Mouse (Mus musculus): ENCODE data around the gene Osgep. TPM values are rescaled to one million over a fixed set of nuclear protein-coding genes. Genes with fewer than 3 reads are reported as not detected.
"Not testable (repeated sequence)": the region's sequence is repeated elsewhere in the genome, so short reads cannot be mapped to it uniquely, and the experiment has no call there.

Osgep gene
- total RNA-seq, 1 experiment, result 19.1 TPM

GRCm38 (mm10) chr14:50869889-50870804 lies 54.5 kb downstream of the Osgep start, which contains the start of gene Tep1:
TSS of gene Tep1 (minus strand) at chr14:50870560.
- H3K9me3 ChIP-seq (ENCODE audit: control insufficient read depth, insufficient read depth, low read depth, low read length), result no peaks in the 10 kb centered on the region
- TF ChIP-seq ZC3H11A (IDR thresholded peaks at IDR 0.05; ENCODE audit: borderline replicate concordance, low read depth, low read length) (no peak), HCFC1 (IDR thresholded peaks at IDR 0.05; ENCODE audit: borderline replicate concordance, insufficient read depth, low read length) (peak; percentile 73), ZNF384 (IDR thresholded peaks at IDR 0.05; ENCODE audit: low read depth, low read length) (no peak), CHD2 (IDR thresholded peaks at IDR 0.05; ENCODE audit: low read depth, low read length) (peak; percentile 35; the same call in 1 of the 2 replicates), MAFK (IDR thresholded peaks at IDR 0.05; ENCODE audit: insufficient read depth, low read depth, low read length) (no peak)
- no peaks in the 10 kb centered on the region; the same call in 1 of the 2 replicates for H3K36me3 ChIP-seq (ENCODE audit: control insufficient read depth, insufficient read depth, low read length, poor library complexity, severe bottlenecking)
- in situ Hi-C loops (cut with MboI; ENCODE audit: low sequenced_read_pairs in 2 of 2, unreplicated experiment in 2 of 2), result no loop called here
- peak within 1 kb of the TSS; percentile 83 for H3K9ac ChIP-seq (ENCODE audit: insufficient read depth, low read depth, low read length, poor library complexity, severe bottlenecking)
- H3K4me3 ChIP-seq (ENCODE audit: insufficient read depth in 1 of 2, low read depth in 1 of 2, low read length in 2 of 2, poor library complexity in 1 of 2, severe bottlenecking in 1 of 2), result peak within 1 kb of the TSS; percentile 75 to 80
- H3K27ac ChIP-seq (ENCODE audit: insufficient read depth, low read depth, low read length, poor library complexity, severe bottlenecking), result peak within 1 kb of the TSS; percentile 95
- H3K4me1 ChIP-seq (ENCODE audit: control insufficient read depth in 2 of 2, insufficient read depth in 2 of 2, low read length in 2 of 2, poor library complexity in 1 of 2), result no peaks in the 10 kb centered on the region
- DNase-seq (ENCODE audit: low read depth, low spot score), result peak; percentile 71

- Histone ChIP-seq H3K4me1 (ENCODE audit: control insufficient read depth in 2 of 2, insufficient read depth in 2 of 2, low read length in 2 of 2, poor library complexity in 1 of 2) (no peaks in the 10 kb centered on the region), H3K9ac (ENCODE audit: insufficient read depth, low read depth, low read length, poor library complexity, severe bottlenecking) (no peak overlapping the region), H3K9me3 (ENCODE audit: control insufficient read depth, insufficient read depth, low read depth, low read length) (no peaks in the 10 kb centered on the region), H3K4me3 (ENCODE audit: insufficient read depth in 1 of 2, low read depth in 1 of 2, low read length in 2 of 2, poor library complexity in 1 of 2, severe bottlenecking in 1 of 2) (no peak overlapping the region), H3K36me3 (ENCODE audit: control insufficient read depth, insufficient read depth, low read length, poor library complexity, severe bottlenecking) (no peaks in the 10 kb centered on the region; the same call in 1 of the 2 replicates), H3K27ac (ENCODE audit: insufficient read depth, low read depth, low read length, poor library complexity, severe bottlenecking) (no peak overlapping the region)
- no peak for DNase-seq (ENCODE audit: low read depth, low spot score)
- no peak for TF ChIP-seq ZC3H11A (IDR thresholded peaks at IDR 0.05; ENCODE audit: borderline replicate concordance, low read depth, low read length)
- no peak for TF ChIP-seq ZNF384 (IDR thresholded peaks at IDR 0.05; ENCODE audit: low read depth, low read length)
- no peak for TF ChIP-seq CHD2 (IDR thresholded peaks at IDR 0.05; ENCODE audit: low read depth, low read length)
- TF ChIP-seq HCFC1 (IDR thresholded peaks at IDR 0.05; ENCODE audit: borderline replicate concordance, insufficient read depth, low read length), result no peak
- no peak for TF ChIP-seq MAFK (IDR thresholded peaks at IDR 0.05; ENCODE audit: insufficient read depth, low read depth, low read length)
- in situ Hi-C loops (cut with MboI; ENCODE audit: low sequenced_read_pairs in 2 of 2, unreplicated experiment in 2 of 2), result no loop called here
Measured at GRCm38 (mm10) chr14:50868656-50869055, 56.0 kb downstream of the Osgep start.

GRCm38 (mm10) chr14:50868211-50868610 lies 56.5 kb downstream of the Osgep start:
- H3K36me3 ChIP-seq (ENCODE audit: control insufficient read depth, insufficient read depth, low read length, poor library complexity, severe bottlenecking), result no peaks in the 10 kb centered on the region; the same call in 1 of the 2 replicates
- TF ChIP-seq HCFC1 (IDR thresholded peaks at IDR 0.05; ENCODE audit: borderline replicate concordance, insufficient read depth, low read length) (no peak), MAFK (IDR thresholded peaks at IDR 0.05; ENCODE audit: insufficient read depth, low read depth, low read length) (no peak), CHD2 (IDR thresholded peaks at IDR 0.05; ENCODE audit: low read depth, low read length) (no peak), ZC3H11A (IDR thresholded peaks at IDR 0.05; ENCODE audit: borderline replicate concordance, low read depth, low read length) (no peak), ZNF384 (IDR thresholded peaks at IDR 0.05; ENCODE audit: low read depth, low read length) (no peak)
- H3K4me1 ChIP-seq (ENCODE audit: control insufficient read depth in 2 of 2, insufficient read depth in 2 of 2, low read length in 2 of 2, poor library complexity in 1 of 2), result peaks cover 0 to 2% of the 10 kb centered on the region in 2 experiments; a peak in 1 of 4 replicates
- H3K9me3 ChIP-seq (ENCODE audit: control insufficient read depth, insufficient read depth, low read depth, low read length), result no peaks in the 10 kb centered on the region
- no peak overlapping the region for H3K9ac ChIP-seq (ENCODE audit: insufficient read depth, low read depth, low read length, poor library complexity, severe bottlenecking)
- H3K4me3 ChIP-seq (ENCODE audit: insufficient read depth in 1 of 2, low read depth in 1 of 2, low read length in 2 of 2, poor library complexity in 1 of 2, severe bottlenecking in 1 of 2), result no peak overlapping the region
- in situ Hi-C loops (cut with MboI; ENCODE audit: low sequenced_read_pairs in 2 of 2, unreplicated experiment in 2 of 2), result no loop called here
- DNase-seq (ENCODE audit: low read depth, low spot score), result no peak
- H3K27ac ChIP-seq (ENCODE audit: insufficient read depth, low read depth, low read length, poor library complexity, severe bottlenecking), result no peak overlapping the region

GRCm38 (mm10) chr14:50866966-50867365 lies 57.7 kb downstream of the Osgep start:
- Histone ChIP-seq H3K9me3 (ENCODE audit: control insufficient read depth, insufficient read depth, low read depth, low read length) (no peaks in the 10 kb centered on the region), H3K36me3 (ENCODE audit: control insufficient read depth, insufficient read depth, low read length, poor library complexity, severe bottlenecking) (no peaks in the 10 kb centered on the region; the same call in 1 of the 2 replicates), H3K4me1 (ENCODE audit: control insufficient read depth in 2 of 2, insufficient read depth in 2 of 2, low read length in 2 of 2, poor library complexity in 1 of 2) (peaks cover 0 to 2% of the 10 kb centered on the region in 2 experiments; a peak in 1 of 4 replicates), H3K27ac (ENCODE audit: insufficient read depth, low read depth, low read length, poor library complexity, severe bottlenecking) (no peak overlapping the region), H3K9ac (ENCODE audit: insufficient read depth, low read depth, low read length, poor library complexity, severe bottlenecking) (no peak overlapping the region), H3K4me3 (ENCODE audit: insufficient read depth in 1 of 2, low read depth in 1 of 2, low read length in 2 of 2, poor library complexity in 1 of 2, severe bottlenecking in 1 of 2) (no peak overlapping the region)
- in situ Hi-C loops (cut with MboI; ENCODE audit: low sequenced_read_pairs in 2 of 2, unreplicated experiment in 2 of 2), result no loop called here
- no peak for DNase-seq (ENCODE audit: low read depth, low spot score)
- TF ChIP-seq MAFK (IDR thresholded peaks at IDR 0.05; ENCODE audit: insufficient read depth, low read depth, low read length) (no peak), HCFC1 (IDR thresholded peaks at IDR 0.05; ENCODE audit: borderline replicate concordance, insufficient read depth, low read length) (no peak), ZC3H11A (IDR thresholded peaks at IDR 0.05; ENCODE audit: borderline replicate concordance, low read depth, low read length) (no peak), CHD2 (IDR thresholded peaks at IDR 0.05; ENCODE audit: low read depth, low read length) (no peak), ZNF384 (IDR thresholded peaks at IDR 0.05; ENCODE audit: low read depth, low read length) (no peak)

- H3K27ac ChIP-seq (ENCODE audit: insufficient read depth, low read depth, low read length, poor library complexity, severe bottlenecking); DNase-seq (ENCODE audit: low read depth, low spot score); H3K4me1 ChIP-seq (ENCODE audit: control insufficient read depth in 2 of 2, insufficient read depth in 2 of 2, low read length in 2 of 2, poor library complexity in 1 of 2); H3K36me3 ChIP-seq (ENCODE audit: control insufficient read depth, insufficient read depth, low read length, poor library complexity, severe bottlenecking); H3K4me3 ChIP-seq (ENCODE audit: insufficient read depth in 1 of 2, low read depth in 1 of 2, low read length in 2 of 2, poor library complexity in 1 of 2, severe bottlenecking in 1 of 2); H3K9me3 ChIP-seq (ENCODE audit: control insufficient read depth, insufficient read depth, low read depth, low read length); H3K9ac ChIP-seq (ENCODE audit: insufficient read depth, low read depth, low read length, poor library complexity, severe bottlenecking); in situ Hi-C loops (cut with MboI; ENCODE audit: low sequenced_read_pairs in 2 of 2, unreplicated experiment in 2 of 2): not testable (repeated sequence)
Measured at GRCm38 (mm10) chr14:50865005-50865404, 59.7 kb downstream of the Osgep start.

Measured in ES-E14 (cell line).